Mouse (Mus musculus): ENCODE data around the gene Rpl7a.

Gene Rpl7a

GRCm38 (mm10) chr2:26956811-26957487 lies 46.4 kb downstream of the Rpl7a start:
- DNase-seq (ENCODE audit: low spot score in 2 of 2) = no peak

GRCm38 (mm10) chr2:26957488-26957859 lies 46.9 kb downstream of the Rpl7a start:
- no peak for DNase-seq (ENCODE audit: low spot score in 2 of 2)

- no peak for DNase-seq (ENCODE audit: low spot score in 2 of 2)
These were observed 50.2 kb downstream of the Rpl7a start for GRCm38 (mm10) chr2:26960756-26961155.
